Mouse (Mus musculus): ENCODE results near the gene Amz1. TPM values are rescaled to one million over a fixed set of nuclear protein-coding genes. Genes with fewer than 3 reads are reported as not detected.
A peak's percentile ranks its signal among the peaks of the same experiment; 100 is the strongest.

Gene Amz1
- polyA plus RNA-seq, 1 experiment from 2014 or later = 0.74 TPM

DNA sequence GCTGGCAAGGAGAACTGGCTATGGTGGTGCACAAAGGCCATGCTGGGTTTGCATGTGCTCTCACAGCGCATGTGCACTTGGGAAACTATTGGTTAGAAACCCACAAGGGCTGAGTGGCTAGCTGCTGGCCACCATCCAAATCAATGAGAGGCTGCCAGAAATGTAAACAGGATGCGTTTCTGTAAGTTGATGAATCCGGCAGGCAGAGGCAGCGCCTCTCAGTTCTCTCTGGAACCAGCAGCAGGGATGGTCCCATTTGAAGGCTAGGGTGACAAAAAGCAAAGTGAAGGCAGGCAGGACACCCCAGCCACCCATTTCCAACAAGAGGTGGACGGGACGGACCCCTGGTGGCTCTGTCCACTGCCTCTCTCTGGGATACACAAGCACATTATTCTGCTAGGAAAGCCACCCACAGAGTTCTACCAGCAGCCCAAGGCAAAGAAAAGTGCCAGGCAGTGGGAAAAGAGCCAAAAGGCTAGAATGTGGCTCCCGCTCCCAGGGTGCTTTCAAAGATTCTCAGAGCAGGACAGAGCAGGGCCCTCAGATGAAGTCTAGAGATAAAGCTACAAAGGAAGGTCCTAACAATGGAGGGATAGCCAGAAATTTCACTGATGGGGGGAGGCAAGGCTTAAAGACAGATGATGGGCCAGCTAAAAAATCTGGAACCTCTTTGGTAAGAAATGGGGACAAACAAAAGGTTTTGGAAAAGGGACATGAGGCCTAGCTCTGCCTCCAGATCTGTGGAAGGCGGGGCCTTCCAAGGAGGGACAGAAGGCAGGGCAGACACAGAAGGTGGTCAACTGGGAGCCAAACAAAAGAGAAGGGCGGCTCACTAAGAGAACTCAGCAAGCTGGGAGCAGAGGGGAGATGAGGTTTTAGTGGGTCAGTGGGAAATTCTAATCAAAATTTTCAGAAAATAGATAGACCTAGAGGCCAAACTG, 67.3 kb downstream of the Amz1 start:
- ATAC-seq (ENCODE audit: insufficient number of reproducible peaks, insufficient read depth, low FRiP score, low TSS enrichment) = no peak
- Histone ChIP-seq H3K4me3 (no peak overlapping the region), H3K9me3 (no peaks in the 10 kb centered on the region), H3K4me1 (peaks cover 40% of the 10 kb centered on the region), H3K27me3 (no peaks in the 10 kb centered on the region), H3K27ac (peak overlapping the region; percentile 83), H3K36me3 (no peaks in the 10 kb centered on the region), H3K4me2 (replicated peaks) (no peak overlapping the region), H3K9ac (no peak overlapping the region)
- WGBS = 41% methylated on average over 9 of the region's 9 CpGs

- H3K36me3 ChIP-seq = no peaks in the 10 kb centered on the region
- H3K27me3 ChIP-seq = no peaks in the 10 kb centered on the region
- no peak overlapping the region for H3K9ac ChIP-seq
- H3K9me3 ChIP-seq = no peaks in the 10 kb centered on the region
- no peak for ATAC-seq (ENCODE audit: insufficient number of reproducible peaks, insufficient read depth, low FRiP score, low TSS enrichment)
- no peak overlapping the region for H3K4me3 ChIP-seq
- peaks cover 40% of the 10 kb centered on the region for H3K4me1 ChIP-seq
- no peak overlapping the region for H3K4me2 ChIP-seq (replicated peaks)
- 50% methylated on average over 5 of the region's 5 CpGs for WGBS
- H3K27ac ChIP-seq = peak overlapping the region; percentile 31; the same call in 1 of the 2 replicates
Measured at GRCm38 (mm10) chr5:140792233-140792632, 68.3 kb downstream of the Amz1 start.

- no peaks in the 10 kb centered on the region for H3K27me3 ChIP-seq
- peak overlapping the region; percentile 26 for H3K27ac ChIP-seq
- H3K4me1 ChIP-seq = peaks cover 55% of the 10 kb centered on the region
- H3K9me3 ChIP-seq = no peaks in the 10 kb centered on the region
- no peak overlapping the region for H3K9ac ChIP-seq
- no peaks in the 10 kb centered on the region for H3K36me3 ChIP-seq
- no peak overlapping the region for H3K4me2 ChIP-seq (replicated peaks)
- no peak for ATAC-seq (ENCODE audit: insufficient number of reproducible peaks, insufficient read depth, low FRiP score, low TSS enrichment)
- no peak overlapping the region for H3K4me3 ChIP-seq
- 39% methylated on average over 3 of the region's 3 CpGs for WGBS
Measured at GRCm38 (mm10) chr5:140794753-140795152, 70.8 kb downstream of the Amz1 start.

DNA sequence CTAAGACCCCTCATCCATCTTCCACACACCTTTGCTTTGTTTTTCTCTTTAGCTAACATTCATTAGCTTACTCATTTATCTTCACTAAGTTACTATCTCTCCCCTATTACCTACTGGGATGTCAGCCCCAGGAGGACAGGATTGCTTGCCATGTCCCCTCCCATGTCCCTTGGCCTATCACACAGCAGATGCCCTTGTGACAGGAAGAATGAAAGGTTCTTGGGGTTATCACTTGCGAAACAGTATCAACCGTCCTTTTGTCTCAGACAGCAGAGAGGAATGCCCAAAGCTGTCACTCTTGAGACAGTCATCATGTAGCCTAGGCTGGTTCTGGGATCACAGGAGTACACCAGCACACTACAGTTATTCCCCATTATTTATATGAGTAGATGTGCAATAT, 71.2 kb downstream of the Amz1 start:
- no peaks in the 10 kb centered on the region for H3K9me3 ChIP-seq
- peaks cover 52% of the 10 kb centered on the region for H3K4me1 ChIP-seq
- peak overlapping the region; percentile 26; the same call in 1 of the 2 replicates for H3K27ac ChIP-seq
- no peaks in the 10 kb centered on the region for H3K36me3 ChIP-seq
- WGBS = 60% methylated on average over 2 of the region's 2 CpGs
- H3K4me2 ChIP-seq (replicated peaks) = no peak overlapping the region
- H3K9ac ChIP-seq = no peak overlapping the region
- no peak overlapping the region for H3K4me3 ChIP-seq
- ATAC-seq (ENCODE audit: insufficient number of reproducible peaks, insufficient read depth, low FRiP score, low TSS enrichment) = no peak
- H3K27me3 ChIP-seq = no peaks in the 10 kb centered on the region

DNA sequence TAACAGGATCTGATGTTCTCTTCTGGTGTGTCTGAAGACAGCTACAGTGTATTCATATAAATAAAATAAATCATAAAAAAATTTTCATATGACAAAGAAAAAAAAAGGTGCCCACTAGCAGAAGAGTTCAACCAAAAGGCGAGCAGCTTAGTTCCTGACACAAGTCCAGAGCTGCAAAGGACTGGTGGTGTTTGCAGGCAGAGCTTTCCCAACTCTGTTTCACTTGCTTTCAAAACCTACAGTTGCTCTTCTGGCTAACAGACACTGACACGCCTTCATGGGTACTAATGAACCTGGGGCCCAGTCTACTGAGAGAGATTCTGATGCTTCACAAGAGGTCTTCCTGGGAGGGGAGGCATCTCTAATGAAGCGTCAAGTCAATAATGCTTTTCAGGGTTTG, 72.1 kb downstream of the Amz1 start:
- Histone ChIP-seq H3K27me3 (no peaks in the 10 kb centered on the region), H3K4me3 (no peak overlapping the region), H3K4me2 (replicated peaks) (no peak overlapping the region), H3K9ac (no peak overlapping the region), H3K36me3 (no peaks in the 10 kb centered on the region), H3K4me1 (peaks cover 43% of the 10 kb centered on the region), H3K27ac (no peak overlapping the region), H3K9me3 (no peaks in the 10 kb centered on the region)
- no peak for ATAC-seq (ENCODE audit: insufficient number of reproducible peaks, insufficient read depth, low FRiP score, low TSS enrichment)
- 78% methylated on average over 3 of the region's 3 CpGs for WGBS

GRCm38 (mm10) chr5:140798158-140798557, 74.2 kb downstream of the Amz1 start:
- no peak overlapping the region for H3K9ac ChIP-seq
- peaks cover 29% of the 10 kb centered on the region for H3K4me1 ChIP-seq
- no peak overlapping the region for H3K4me2 ChIP-seq (replicated peaks)
- H3K27ac ChIP-seq = peak overlapping the region; percentile 46; the same call in 1 of the 2 replicates
- H3K36me3 ChIP-seq = no peaks in the 10 kb centered on the region
- H3K4me3 ChIP-seq = no peak overlapping the region
- H3K27me3 ChIP-seq = no peaks in the 10 kb centered on the region
- ATAC-seq (ENCODE audit: insufficient number of reproducible peaks, insufficient read depth, low FRiP score, low TSS enrichment) = no peak
- no peaks in the 10 kb centered on the region for H3K9me3 ChIP-seq
- WGBS = 71% methylated on average over 7 of the region's 7 CpGs

DNA sequence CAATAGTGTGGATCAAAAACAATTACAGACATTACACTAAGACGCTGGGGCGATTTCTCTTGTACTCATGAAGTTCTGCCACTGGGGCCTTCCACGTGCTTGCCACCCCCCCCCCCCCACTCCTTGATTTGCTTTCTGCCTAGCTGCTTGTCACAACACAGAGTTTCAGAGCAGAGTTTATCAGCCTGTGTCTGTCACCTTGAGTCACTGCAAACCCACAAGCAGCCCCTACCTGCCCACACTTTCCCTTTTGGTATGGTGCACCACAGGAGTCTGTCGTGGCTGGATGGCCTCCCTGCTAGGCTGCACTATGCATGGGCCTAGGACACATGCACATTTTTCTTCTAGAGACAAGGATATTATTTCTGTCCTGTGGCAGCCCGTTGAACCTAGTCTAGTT, 74.8 kb downstream of the Amz1 start:
- peaks cover 29% of the 10 kb centered on the region for H3K4me1 ChIP-seq
- H3K36me3 ChIP-seq = no peaks in the 10 kb centered on the region; the same call in 1 of the 2 replicates
- WGBS = 70% methylated on average over 5 of the region's 5 CpGs
- no peak overlapping the region for H3K9ac ChIP-seq
- H3K4me2 ChIP-seq (replicated peaks) = no peak overlapping the region
- H3K27ac ChIP-seq = peak overlapping the region; percentile 30
- no peak overlapping the region for H3K4me3 ChIP-seq
- H3K9me3 ChIP-seq = no peaks in the 10 kb centered on the region
- no peaks in the 10 kb centered on the region for H3K27me3 ChIP-seq
- no peak for ATAC-seq (ENCODE audit: insufficient number of reproducible peaks, insufficient read depth, low FRiP score, low TSS enrichment)

DNA sequence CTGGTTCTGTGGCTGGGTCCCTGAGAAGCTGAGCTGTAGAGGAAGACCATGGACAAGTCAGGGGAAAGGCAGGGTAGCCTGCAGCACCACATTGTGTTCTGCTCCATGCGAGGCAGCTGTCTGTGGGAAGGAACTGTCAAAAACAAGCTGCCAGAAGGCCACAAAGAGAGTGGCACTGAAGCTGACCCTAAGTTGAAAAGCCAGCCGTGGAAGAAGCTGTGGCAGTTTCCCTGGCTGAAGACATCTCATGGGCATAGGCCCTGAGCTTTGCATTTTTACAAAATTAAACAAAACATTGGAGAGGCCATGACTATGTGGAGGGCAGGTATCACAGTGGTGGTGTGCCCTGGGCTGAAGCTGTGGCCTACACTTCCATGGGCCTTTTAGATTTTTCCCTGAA, 75.3 kb downstream of the Amz1 start:
- ATAC-seq (ENCODE audit: insufficient number of reproducible peaks, insufficient read depth, low FRiP score, low TSS enrichment) = no peak

GRCm38 (mm10) chr5:140800288-140800923, 76.5 kb downstream of the Amz1 start:
- no peak overlapping the region for H3K4me2 ChIP-seq (replicated peaks)
- no peak overlapping the region for H3K9ac ChIP-seq
- WGBS = 83% methylated on average over 6 of the region's 6 CpGs
- no peak for ATAC-seq (ENCODE audit: insufficient number of reproducible peaks, insufficient read depth, low FRiP score, low TSS enrichment)
- H3K27ac ChIP-seq = no peak overlapping the region
- no peaks in the 10 kb centered on the region; the same call in 1 of the 2 replicates for H3K36me3 ChIP-seq
- H3K4me1 ChIP-seq = peaks cover 21% of the 10 kb centered on the region
- H3K27me3 ChIP-seq = no peaks in the 10 kb centered on the region
- H3K9me3 ChIP-seq = no peaks in the 10 kb centered on the region
- no peak overlapping the region for H3K4me3 ChIP-seq

More for the DNA sequence above, 75.3 kb downstream of the Amz1 start:
- Histone ChIP-seq H3K9ac (no peak overlapping the region), H3K9me3 (no peaks in the 10 kb centered on the region), H3K27ac (peak overlapping the region; percentile 30; the same call in 1 of the 2 replicates), H3K4me1 (peaks cover 28% of the 10 kb centered on the region), H3K27me3 (no peaks in the 10 kb centered on the region), H3K4me3 (no peak overlapping the region), H3K36me3 (no peaks in the 10 kb centered on the region; the same call in 1 of the 2 replicates), H3K4me2 (replicated peaks) (no peak overlapping the region)
- 58% methylated on average over 2 of the region's 2 CpGs for WGBS

DNA sequence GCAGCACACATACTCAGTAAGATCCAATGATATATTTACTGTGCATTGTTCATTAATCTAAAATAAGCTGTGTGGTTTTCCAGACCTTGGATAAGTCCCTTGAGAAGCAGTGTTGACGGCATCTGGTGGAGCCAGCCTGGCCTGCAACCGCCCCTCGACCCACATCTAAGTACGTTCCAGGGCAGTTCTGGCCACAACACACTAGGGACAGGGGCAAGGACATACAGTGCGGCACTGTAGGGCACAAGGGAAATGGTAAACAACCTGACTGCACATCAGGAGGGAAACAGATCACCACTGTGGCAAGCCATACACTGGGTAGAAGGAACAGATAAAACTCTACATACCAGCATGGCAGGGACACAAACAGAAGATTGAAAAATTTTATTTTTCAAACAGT, 77.9 kb downstream of the Amz1 start:
- Histone ChIP-seq H3K9ac (no peak overlapping the region), H3K27ac (no peak overlapping the region), H3K36me3 (no peaks in the 10 kb centered on the region; the same call in 1 of the 2 replicates), H3K27me3 (no peaks in the 10 kb centered on the region), H3K9me3 (no peaks in the 10 kb centered on the region), H3K4me1 (peaks cover 29% of the 10 kb centered on the region), H3K4me2 (replicated peaks) (no peak overlapping the region), H3K4me3 (no peak overlapping the region)
- ATAC-seq (ENCODE audit: insufficient number of reproducible peaks, insufficient read depth, low FRiP score, low TSS enrichment) = no peak
- WGBS = 72% methylated on average over 5 of the region's 5 CpGs

DNA sequence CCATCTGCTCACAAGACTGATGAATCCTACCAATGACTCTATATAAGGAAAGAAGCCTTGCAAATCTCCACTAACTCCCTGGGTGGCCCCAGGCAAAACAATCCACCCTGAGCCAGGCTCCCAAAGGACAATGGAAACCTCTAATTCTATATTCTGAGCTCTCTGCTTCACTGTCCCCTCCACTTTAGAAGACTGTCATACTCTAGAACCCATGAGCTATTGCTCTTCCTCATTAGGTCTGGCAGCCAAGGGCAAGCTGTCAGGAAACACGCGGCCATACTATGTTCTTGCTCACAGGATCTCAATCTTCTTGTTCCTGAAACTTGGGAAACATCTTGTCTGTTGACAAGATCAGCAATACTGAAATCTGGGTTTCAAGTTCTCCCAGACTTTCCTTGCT, 82.3 kb downstream of the Amz1 start:
- 92% methylated on average over 2 of the region's 2 CpGs for WGBS
- H3K9me3 ChIP-seq = no peaks in the 10 kb centered on the region
- H3K27ac ChIP-seq = no peak overlapping the region
- H3K4me2 ChIP-seq (replicated peaks) = no peak overlapping the region
- peaks cover 13% of the 10 kb centered on the region for H3K4me1 ChIP-seq
- no peak overlapping the region for H3K4me3 ChIP-seq
- H3K27me3 ChIP-seq = no peaks in the 10 kb centered on the region
- no peaks in the 10 kb centered on the region; the same call in 1 of the 2 replicates for H3K36me3 ChIP-seq
- ATAC-seq (ENCODE audit: insufficient number of reproducible peaks, insufficient read depth, low FRiP score, low TSS enrichment) = no peak
- no peak overlapping the region for H3K9ac ChIP-seq

DNA sequence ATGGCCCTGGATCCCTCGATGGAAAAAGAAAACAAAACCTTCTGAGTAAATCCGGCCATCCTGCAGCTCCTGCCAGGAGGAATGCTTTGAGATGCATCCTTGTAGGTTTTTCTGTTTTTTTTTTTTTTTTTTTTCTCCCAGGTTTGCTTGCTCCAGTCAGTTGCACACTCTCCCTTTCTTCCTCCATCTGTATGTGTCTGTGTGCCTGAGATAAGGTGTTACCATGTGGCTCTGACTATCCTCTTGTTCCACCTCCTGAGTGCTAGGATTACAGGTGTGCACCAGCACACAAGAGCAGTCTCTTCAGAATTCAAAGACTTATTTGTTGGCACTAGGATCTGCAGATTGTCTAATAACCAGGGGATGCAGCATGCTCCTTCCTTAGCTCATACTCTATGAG, 83.0 kb downstream of the Amz1 start:
- H3K9ac ChIP-seq = no peak overlapping the region
- 66% methylated on average over 2 of the region's 2 CpGs for WGBS
- H3K36me3 ChIP-seq = no peaks in the 10 kb centered on the region; the same call in 1 of the 2 replicates
- no peak overlapping the region for H3K4me3 ChIP-seq
- H3K27ac ChIP-seq = no peak overlapping the region
- H3K27me3 ChIP-seq = no peaks in the 10 kb centered on the region
- no peak for ATAC-seq (ENCODE audit: insufficient number of reproducible peaks, insufficient read depth, low FRiP score, low TSS enrichment)
- no peak overlapping the region for H3K4me2 ChIP-seq (replicated peaks)
- peaks cover 20% of the 10 kb centered on the region for H3K4me1 ChIP-seq
- no peaks in the 10 kb centered on the region for H3K9me3 ChIP-seq

All from embryonic facial prominence, embryonic 12.5 days (tissue).